Mouse (Mus musculus): ENCODE measurements around the gene Npc2. TPM values are rescaled to one million over a fixed set of nuclear protein-coding genes. Genes with fewer than 3 reads are reported as not detected.

Gene Npc2
- polyA plus RNA-seq, 1 experiment: 179 TPM

DNA sequence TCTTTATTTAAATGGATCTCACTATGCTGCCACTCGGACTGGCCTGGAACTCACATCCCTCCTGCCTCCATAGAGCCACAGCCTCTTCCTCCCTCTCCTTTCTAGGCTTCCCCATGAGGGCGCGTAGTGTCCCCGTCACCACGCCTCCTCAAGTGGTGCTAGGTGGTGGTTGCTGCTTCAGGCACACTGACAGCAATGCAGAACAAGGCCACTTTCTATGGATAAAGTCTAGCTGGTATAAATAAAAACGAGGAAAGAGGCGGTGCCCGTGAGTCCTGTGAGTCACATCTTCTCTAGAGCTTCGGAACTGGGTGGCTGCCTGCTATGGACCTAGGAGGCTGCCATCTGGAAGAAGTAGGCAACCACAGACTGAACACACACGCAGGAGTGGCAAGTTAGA lies 16.9 kb downstream of the Npc2 start:
- no peak for TF ChIP-seq POLR2A (IDR thresholded peaks at IDR 0.05; ENCODE audit: low read depth, low read length)
- no peak for TF ChIP-seq CTCF (conservative IDR thresholded peaks at IDR 0.05; ENCODE audit: insufficient read depth, insufficient read length, low read depth, low read length)
- no peak overlapping the region for H3K27ac ChIP-seq (ENCODE audit: insufficient read depth, low read depth, low read length)
- DNase-seq: no peak
- H3K27me3 ChIP-seq (replicated peaks; ENCODE audit: control insufficient read depth, insufficient read depth, low read length): no peaks in the 10 kb centered on the region
- H3K4me3 ChIP-seq (ENCODE audit: insufficient read depth, low read depth, low read length): no peak overlapping the region
- no peaks in the 10 kb centered on the region for H3K4me1 ChIP-seq (ENCODE audit: control insufficient read depth, insufficient read depth, low read length)
- no peaks in the 10 kb centered on the region; the same call in 1 of the 2 replicates for H3K36me3 ChIP-seq (ENCODE audit: control insufficient read depth, insufficient read depth, low read length)
- WGBS: 93% methylated on average over 10 of the region's 10 CpGs

GRCm38 (mm10) chr12:84755008-84755695 lies 17.8 kb downstream of the Npc2 start:
- no peaks in the 10 kb centered on the region; the same call in 1 of the 2 replicates for H3K36me3 ChIP-seq (ENCODE audit: control insufficient read depth, insufficient read depth, low read length)
- WGBS: 54% methylated on average over 16 of the region's 16 CpGs

DNA sequence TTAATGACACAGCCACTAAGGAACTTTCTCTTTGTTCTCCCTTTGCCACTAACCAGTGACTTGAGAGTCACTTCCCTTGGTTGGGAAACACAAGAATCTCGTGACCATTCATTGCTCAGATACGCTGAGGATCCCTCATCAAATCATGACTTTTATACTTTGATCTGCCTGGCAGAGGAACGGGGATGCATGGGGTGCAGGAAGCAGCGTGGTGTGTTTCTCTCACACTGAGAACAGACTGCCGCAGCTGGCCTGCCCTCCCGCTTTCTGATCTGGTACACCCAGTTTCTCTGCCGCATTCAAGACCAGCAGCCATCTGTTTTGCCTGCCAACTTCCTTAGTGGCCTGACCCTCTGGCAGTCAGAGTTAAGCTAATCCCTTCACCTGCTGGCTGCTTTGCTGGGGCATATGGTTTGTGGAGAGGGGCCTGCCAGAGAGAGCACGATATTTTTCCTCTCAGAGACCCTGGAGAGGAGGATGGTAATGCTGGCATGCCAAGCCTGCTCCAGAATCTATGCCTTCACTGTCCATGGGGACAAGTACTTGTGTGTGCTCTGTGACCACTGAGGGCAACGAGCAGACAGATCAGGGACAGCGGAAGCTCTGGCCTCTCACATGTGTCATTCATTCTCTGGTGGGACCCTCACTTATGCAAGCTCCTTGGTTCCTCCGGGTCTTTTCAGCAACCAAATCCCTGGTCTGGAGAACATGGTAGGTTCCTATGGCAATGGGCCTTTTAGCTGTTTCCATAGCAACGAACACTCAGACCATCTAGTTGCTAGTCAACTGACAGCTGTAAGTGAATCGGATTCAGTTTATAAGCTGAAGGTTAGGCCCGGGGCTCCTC lies 20.6 kb downstream of the Npc2 start:
- WGBS: 47% methylated on average over 14 of the region's 14 CpGs
- no peaks in the 10 kb centered on the region for H3K36me3 ChIP-seq (ENCODE audit: control insufficient read depth, insufficient read depth, low read length)
- no peaks in the 10 kb centered on the region for H3K4me1 ChIP-seq (ENCODE audit: control insufficient read depth, insufficient read depth, low read length)
- no peak overlapping the region for H3K27ac ChIP-seq (ENCODE audit: insufficient read depth, low read depth, low read length)
- no peak overlapping the region for H3K4me3 ChIP-seq (ENCODE audit: insufficient read depth, low read depth, low read length)
- no peak for DNase-seq
- H3K27me3 ChIP-seq (replicated peaks; ENCODE audit: control insufficient read depth, insufficient read depth, low read length): no peaks in the 10 kb centered on the region
- no peak for TF ChIP-seq CTCF (conservative IDR thresholded peaks at IDR 0.05; ENCODE audit: insufficient read depth, insufficient read length, low read depth, low read length)
- no peak for TF ChIP-seq POLR2A (IDR thresholded peaks at IDR 0.05; ENCODE audit: low read depth, low read length)

More at GRCm38 (mm10) chr12:84755008-84755695, 17.8 kb downstream of the Npc2 start:
- Histone ChIP-seq H3K4me1 (ENCODE audit: control insufficient read depth, insufficient read depth, low read length) (no peaks in the 10 kb centered on the region), H3K27ac (ENCODE audit: insufficient read depth, low read depth, low read length) (no peak overlapping the region), H3K4me3 (ENCODE audit: insufficient read depth, low read depth, low read length) (no peak overlapping the region), H3K27me3 (replicated peaks; ENCODE audit: control insufficient read depth, insufficient read depth, low read length) (no peaks in the 10 kb centered on the region)
- TF ChIP-seq CTCF (conservative IDR thresholded peaks at IDR 0.05; ENCODE audit: insufficient read depth, insufficient read length, low read depth, low read length) (peak; percentile 54), POLR2A (IDR thresholded peaks at IDR 0.05; ENCODE audit: low read depth, low read length) (no peak)
- DNase-seq: peak; percentile 46

GRCm38 (mm10) chr12:84750661-84751060 lies 22.3 kb downstream of the Npc2 start:
- Histone ChIP-seq H3K4me1 (ENCODE audit: control insufficient read depth, insufficient read depth, low read length) (no peaks in the 10 kb centered on the region), H3K27me3 (replicated peaks; ENCODE audit: control insufficient read depth, insufficient read depth, low read length) (no peaks in the 10 kb centered on the region), H3K4me3 (ENCODE audit: insufficient read depth, low read depth, low read length) (no peak overlapping the region), H3K36me3 (ENCODE audit: control insufficient read depth, insufficient read depth, low read length) (no peaks in the 10 kb centered on the region), H3K27ac (ENCODE audit: insufficient read depth, low read depth, low read length) (no peak overlapping the region)
- no peak for TF ChIP-seq POLR2A (IDR thresholded peaks at IDR 0.05; ENCODE audit: low read depth, low read length)
- DNase-seq: peak; percentile 72
- 32% methylated on average over 14 of the region's 14 CpGs for whole genome bisulfite sequencing

DNA sequence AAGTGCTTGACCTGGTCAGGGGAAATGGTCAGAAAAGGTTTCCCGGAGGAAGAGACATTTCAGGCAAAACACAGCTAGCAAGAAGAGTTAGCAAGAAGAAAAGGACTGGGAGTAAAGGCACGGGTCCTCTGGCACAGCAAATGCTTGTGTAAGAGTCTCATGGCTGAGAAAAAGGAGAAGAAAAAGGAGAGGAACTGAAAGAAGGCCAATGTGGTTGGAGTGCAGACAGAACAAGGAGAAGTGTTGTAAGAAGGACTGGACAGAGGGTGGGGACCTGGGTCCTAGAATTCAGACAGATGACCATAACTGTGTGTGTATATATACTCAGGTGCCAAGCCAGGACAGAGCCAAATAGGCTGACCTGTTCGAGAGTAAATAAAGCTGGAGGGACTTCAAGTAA lies 24.8 kb downstream of the Npc2 start:
- Histone ChIP-seq H3K4me3 (ENCODE audit: insufficient read depth, low read depth, low read length) (no peak overlapping the region), H3K27ac (ENCODE audit: insufficient read depth, low read depth, low read length) (no peak overlapping the region), H3K4me1 (ENCODE audit: control insufficient read depth, insufficient read depth, low read length) (no peaks in the 10 kb centered on the region), H3K27me3 (replicated peaks; ENCODE audit: control insufficient read depth, insufficient read depth, low read length) (no peaks in the 10 kb centered on the region), H3K36me3 (ENCODE audit: control insufficient read depth, insufficient read depth, low read length) (no peaks in the 10 kb centered on the region)
- TF ChIP-seq CTCF (conservative IDR thresholded peaks at IDR 0.05; ENCODE audit: insufficient read depth, insufficient read length, low read depth, low read length) (no peak), POLR2A (IDR thresholded peaks at IDR 0.05; ENCODE audit: low read depth, low read length) (no peak)
- 54% methylated on average over 3 of the region's 3 CpGs for WGBS
- no peak for DNase-seq

GRCm38 (mm10) chr12:84745700-84746099 lies 27.3 kb downstream of the Npc2 start:
- DNase-seq: no peak
- H3K27me3 ChIP-seq (replicated peaks; ENCODE audit: control insufficient read depth, insufficient read depth, low read length): no peaks in the 10 kb centered on the region
- H3K36me3 ChIP-seq (ENCODE audit: control insufficient read depth, insufficient read depth, low read length): no peaks in the 10 kb centered on the region
- no peaks in the 10 kb centered on the region for H3K4me1 ChIP-seq (ENCODE audit: control insufficient read depth, insufficient read depth, low read length)
- WGBS: 76% methylated on average over 4 of the region's 4 CpGs
- no peak for TF ChIP-seq POLR2A (IDR thresholded peaks at IDR 0.05; ENCODE audit: low read depth, low read length)
- no peak for TF ChIP-seq CTCF (conservative IDR thresholded peaks at IDR 0.05; ENCODE audit: insufficient read depth, insufficient read length, low read depth, low read length)
- H3K27ac ChIP-seq (ENCODE audit: insufficient read depth, low read depth, low read length): no peak overlapping the region
- H3K4me3 ChIP-seq (ENCODE audit: insufficient read depth, low read depth, low read length): no peak overlapping the region

- DNase-seq: no peak
- H3K4me3 ChIP-seq (ENCODE audit: insufficient read depth, low read depth, low read length): no peak overlapping the region
- no peak overlapping the region for H3K27ac ChIP-seq (ENCODE audit: insufficient read depth, low read depth, low read length)
- no peaks in the 10 kb centered on the region for H3K36me3 ChIP-seq (ENCODE audit: control insufficient read depth, insufficient read depth, low read length)
- TF ChIP-seq POLR2A (IDR thresholded peaks at IDR 0.05; ENCODE audit: low read depth, low read length) (no peak), CTCF (conservative IDR thresholded peaks at IDR 0.05; ENCODE audit: insufficient read depth, insufficient read length, low read depth, low read length) (no peak)
- WGBS: 79% methylated on average over 10 of the region's 10 CpGs
- no peaks in the 10 kb centered on the region for H3K27me3 ChIP-seq (replicated peaks; ENCODE audit: control insufficient read depth, insufficient read depth, low read length)
- H3K4me1 ChIP-seq (ENCODE audit: control insufficient read depth, insufficient read depth, low read length): no peaks in the 10 kb centered on the region
Measured at GRCm38 (mm10) chr12:84743496-84743895, 29.5 kb downstream of the Npc2 start.
